18 mouse cellular contexts compared by ENCODE assay signal in genomic region chr19:10640589-10641378, GRCm38 (mm10). TPM values are rescaled to one million over a fixed set of nuclear protein-coding genes. Genes with fewer than 3 reads are reported as not detected.
DNase-seq lines count a peak whose midpoint lies in the region; ATAC-seq lines count a peak whose summit lies in the region.
"Had no signal": no experiment of that assay in that cellular context is flagged by ENCODE, and none has a peak within 500 bp of the region (broad histone marks: within the 10 kb centered on the region; RNA-seq: fewer than 3 reads in every experiment).

No protein-coding gene starts in this region.

- no peaks in the 10 kb centered on the region for H3K4me1 ChIP-seq in forebrain, embryonic 11.5 days (replicated peaks; ENCODE audit: control insufficient read depth, insufficient read depth, low read length)
- 0 out of 2 replicates have a peak, but pooled peaks cover 5% of the 10 kb centered on the region for H3K4me1 ChIP-seq in forebrain, embryonic 10.5 days
- H3K4me1 ChIP-seq in kidney, embryonic 16.5 days (ENCODE audit: insufficient read depth, low read length) = no peaks in the 10 kb centered on the region
- H3K4me1 ChIP-seq in embryonic facial prominence, embryonic 12.5 days = peaks cover 9% of the 10 kb centered on the region; the same call in 1 of the 2 replicates
- H3K4me1 ChIP-seq in limb, embryonic 15.5 days = peaks cover 8% of the 10 kb centered on the region; the same call in 1 of the 2 replicates

- no peak overlapping the region for H3K4me2 ChIP-seq in forebrain, embryonic 11.5 days (ENCODE audit: low read depth, low read length, severe bottlenecking)
- peak overlapping the region; percentile 34 for H3K4me2 ChIP-seq in kidney, embryonic 16.5 days (replicated peaks; ENCODE audit: low read depth, low read length)
- peak overlapping the region; percentile 30; the same call in 1 of the 2 replicates for H3K4me2 ChIP-seq in embryonic facial prominence, embryonic 12.5 days (replicated peaks)
- peak overlapping the region; percentile 31 for H3K4me2 ChIP-seq in limb, embryonic 15.5 days
- H3K4me2 ChIP-seq: heart, embryonic 11.5 days; midbrain, embryonic 11.5 days had no signal

- no peaks in the 10 kb centered on the region for H3K27me3 ChIP-seq in forebrain, embryonic 11.5 days (ENCODE audit: control insufficient read depth, insufficient read depth, low read length)
- H3K27me3 ChIP-seq in forebrain, embryonic 10.5 days (ENCODE audit: poor library complexity, severe bottlenecking) = peaks cover 8% of the 10 kb centered on the region
- H3K27me3 ChIP-seq in kidney, embryonic 16.5 days (ENCODE audit: insufficient read depth, low read length) = no peaks in the 10 kb centered on the region
- no peaks in the 10 kb centered on the region for H3K27me3 ChIP-seq in embryonic facial prominence, embryonic 12.5 days
- H3K27me3 ChIP-seq in limb, embryonic 15.5 days = no peaks in the 10 kb centered on the region

- no peak overlapping the region for H3K4me3 ChIP-seq in forebrain, embryonic 11.5 days (ENCODE audit: low read depth, low read length)
- H3K4me3 ChIP-seq in forebrain, embryonic 10.5 days = no peak overlapping the region
- no peak overlapping the region for H3K4me3 ChIP-seq in kidney, embryonic 16.5 days (ENCODE audit: low read length)
- no peak overlapping the region for H3K4me3 ChIP-seq in embryonic facial prominence, embryonic 12.5 days
- 0 out of 2 replicates have a peak overlapping the region, but pooled peaks have one; percentile 3 for H3K4me3 ChIP-seq in limb, embryonic 15.5 days
- H3K4me3 ChIP-seq: gastrocnemius, adult 2 months; layer of hippocampus, adult 2 months had no signal

- no peak overlapping the region for H3K27ac ChIP-seq in forebrain, embryonic 11.5 days (ENCODE audit: low read depth, low read length)
- no peak overlapping the region for H3K27ac ChIP-seq in forebrain, embryonic 10.5 days
- no peak overlapping the region for H3K27ac ChIP-seq in kidney, embryonic 16.5 days (ENCODE audit: low read length)
- H3K27ac ChIP-seq in embryonic facial prominence, embryonic 12.5 days = no peak overlapping the region
- H3K27ac ChIP-seq in limb, embryonic 15.5 days = peak overlapping the region; percentile 79
- H3K27ac ChIP-seq: gastrocnemius, adult 2 months; hindbrain, postnatal 0 days; layer of hippocampus, adult 2 months had no signal

- no peaks in the 10 kb centered on the region for H3K9me3 ChIP-seq in forebrain, embryonic 11.5 days (ENCODE audit: control insufficient read depth, low read length)
- H3K9me3 ChIP-seq in forebrain, embryonic 10.5 days = no peaks in the 10 kb centered on the region
- no peaks in the 10 kb centered on the region for H3K9me3 ChIP-seq in kidney, embryonic 16.5 days (ENCODE audit: low read length)
- H3K9me3 ChIP-seq in embryonic facial prominence, embryonic 12.5 days = no peaks in the 10 kb centered on the region
- H3K9me3 ChIP-seq in limb, embryonic 15.5 days = no peaks in the 10 kb centered on the region

- H3K9ac ChIP-seq in forebrain, embryonic 11.5 days (ENCODE audit: low read length) = no peak overlapping the region
- no peak overlapping the region for H3K9ac ChIP-seq in kidney, embryonic 16.5 days (replicated peaks; ENCODE audit: low read length)
- no peak overlapping the region for H3K9ac ChIP-seq in embryonic facial prominence, embryonic 12.5 days
- H3K9ac ChIP-seq in limb, embryonic 15.5 days = 0 out of 2 replicates have a peak overlapping the region, but pooled peaks have one; percentile 26

- peak; percentile 45 for DNase-seq in forebrain, embryonic 11.5 days (ENCODE audit: low spot score)
- no peak for DNase-seq in forebrain, embryonic 10.5 days (ENCODE audit: extremely low spot score, low spot score)
- DNase-seq in kidney, postnatal 10 days = no peak
- no peak for DNase-seq in urinary bladder, postnatal 4 days (ENCODE audit: low spot score in 2 of 2)
- no peak for DNase-seq in adrenal gland, postnatal 36 days
- DNase-seq: cerebellum, adult 11 months; gastrocnemius, adult 2 months; thymus, postnatal 14 days had no signal

- no peak for ATAC-seq in forebrain, embryonic 11.5 days (replicated peaks; ENCODE audit: low FRiP score)
- peak; percentile 43; the same call in 1 of the 2 replicates for ATAC-seq in kidney, embryonic 16.5 days (ENCODE audit: low FRiP score, low TSS enrichment)
- ATAC-seq in embryonic facial prominence, embryonic 12.5 days (ENCODE audit: insufficient number of reproducible peaks, insufficient read depth, low FRiP score, low TSS enrichment) = peak; percentile 53; the same call in 1 of the 2 replicates
- peak; percentile 73 for ATAC-seq in limb, embryonic 15.5 days (ENCODE audit: insufficient number of reproducible peaks, low FRiP score, low TSS enrichment, low read depth)
- ATAC-seq: hindbrain, postnatal 0 days had no signal

- WGBS in forebrain, embryonic 11.5 days = 51% methylated on average over 13 of the region's 13 CpGs
- 56% methylated on average over 13 of the region's 13 CpGs for WGBS in forebrain, embryonic 10.5 days
- 39% methylated on average over 13 of the region's 13 CpGs for WGBS in kidney, embryonic 16.5 days
- 38% methylated on average over 13 of the region's 13 CpGs for WGBS in embryonic facial prominence, embryonic 12.5 days
- 38% methylated on average over 13 of the region's 13 CpGs for WGBS in limb, embryonic 15.5 days

- H3K36me3 ChIP-seq in forebrain, embryonic 11.5 days (ENCODE audit: control insufficient read depth, insufficient read depth, low read length) = no peaks in the 10 kb centered on the region
- no peaks in the 10 kb centered on the region for H3K36me3 ChIP-seq in forebrain, embryonic 10.5 days (replicated peaks)
- H3K36me3 ChIP-seq in kidney, embryonic 16.5 days (ENCODE audit: insufficient read depth, low read length) = no peaks in the 10 kb centered on the region
- no peaks in the 10 kb centered on the region for H3K36me3 ChIP-seq in embryonic facial prominence, embryonic 12.5 days
- no peaks in the 10 kb centered on the region for H3K36me3 ChIP-seq in limb, embryonic 15.5 days

RNA-seq across cellular contexts. Expression of gene Vwce, which starts 6.8 kb away (rescaled TPM):
- polyA plus RNA-seq in forebrain, embryonic 11.5 days (2014; fragmentation: Nextera tagmentation; extraction: Ambion mirVana) = 0.47 and 0.49 TPM in 2 replicates
- polyA plus RNA-seq in forebrain, embryonic 10.5 days (2016; fragmentation: Nextera tagmentation; extraction: Ambion mirVana) = 0.38 and 0.85 TPM in 2 replicates
- polyA plus RNA-seq in kidney, embryonic 16.5 days (2015; fragmentation: Nextera tagmentation; extraction: Ambion mirVana) = 2.9 and 3.9 TPM in 2 replicates
- polyA plus RNA-seq in embryonic facial prominence, embryonic 12.5 days (2016; fragmentation: Nextera tagmentation; extraction: Ambion mirVana) = 2.1 and 2.6 TPM in 2 replicates
- 2.8 and 3.1 TPM in 2 replicates for polyA plus RNA-seq in limb, embryonic 15.5 days (2015; fragmentation: Nextera tagmentation; extraction: Ambion mirVana)
- under 1 TPM; 0.26 to 0.60 TPM for total RNA-seq in adrenal gland, postnatal 36 days (2021)
- total RNA-seq: common myeloid progenitor, adult 5-6 weeks; gastrocnemius, adult 2 months had no signal

RNA-seq across cellular contexts. Expression of gene Tkfc, which starts 35.3 kb away (rescaled TPM):
- polyA plus RNA-seq in forebrain, embryonic 11.5 days (2014; fragmentation: Nextera tagmentation; extraction: Ambion mirVana) = 26.1 and 29.7 TPM in 2 replicates
- 21.1 and 24.5 TPM in 2 replicates for polyA plus RNA-seq in forebrain, embryonic 10.5 days (2016; fragmentation: Nextera tagmentation; extraction: Ambion mirVana)
- 54.9 and 56.2 TPM in 2 replicates for polyA plus RNA-seq in kidney, embryonic 16.5 days (2015; fragmentation: Nextera tagmentation; extraction: Ambion mirVana)
- polyA plus RNA-seq in embryonic facial prominence, embryonic 12.5 days (2016; fragmentation: Nextera tagmentation; extraction: Ambion mirVana) = 19.3 and 19.6 TPM in 2 replicates
- 12.0 and 13.2 TPM in 2 replicates for polyA plus RNA-seq in limb, embryonic 15.5 days (2015; fragmentation: Nextera tagmentation; extraction: Ambion mirVana)
- 10 to 100 TPM; 18.0 to 20.7 TPM for total RNA-seq in adrenal gland, postnatal 36 days (2021)

RNA-seq across cellular contexts. Expression of gene Ddb1, which starts 35.7 kb away (rescaled TPM):
- polyA plus RNA-seq in forebrain, embryonic 11.5 days (2014; fragmentation: Nextera tagmentation; extraction: Ambion mirVana) = 392 and 442 TPM in 2 replicates
- 465 and 471 TPM in 2 replicates for polyA plus RNA-seq in forebrain, embryonic 10.5 days (2016; fragmentation: Nextera tagmentation; extraction: Ambion mirVana)
- polyA plus RNA-seq in kidney, embryonic 16.5 days (2015; fragmentation: Nextera tagmentation; extraction: Ambion mirVana) = 425 and 430 TPM in 2 replicates
- polyA plus RNA-seq in embryonic facial prominence, embryonic 12.5 days (2016; fragmentation: Nextera tagmentation; extraction: Ambion mirVana) = 433 and 434 TPM in 2 replicates
- polyA plus RNA-seq in limb, embryonic 15.5 days (2015; fragmentation: Nextera tagmentation; extraction: Ambion mirVana) = 350 and 363 TPM in 2 replicates
- total RNA-seq in adrenal gland, postnatal 36 days (2021) = 100 to 1,000 TPM; 272 to 288 TPM

RNA-seq across cellular contexts. Expression of gene Pga5, which starts 37.1 kb away (rescaled TPM):
- not detected in 2 replicates for polyA plus RNA-seq in forebrain, embryonic 11.5 days (2014; fragmentation: Nextera tagmentation; extraction: Ambion mirVana)
- polyA plus RNA-seq in forebrain, embryonic 10.5 days (2016; fragmentation: Nextera tagmentation; extraction: Ambion mirVana) = not detected in 2 replicates
- not detected in 2 replicates for polyA plus RNA-seq in kidney, embryonic 16.5 days (2015; fragmentation: Nextera tagmentation; extraction: Ambion mirVana)
- not detected in 2 replicates for polyA plus RNA-seq in embryonic facial prominence, embryonic 12.5 days (2016; fragmentation: Nextera tagmentation; extraction: Ambion mirVana)
- not detected in 2 replicates for polyA plus RNA-seq in limb, embryonic 15.5 days (2015; fragmentation: Nextera tagmentation; extraction: Ambion mirVana)
- total RNA-seq in adrenal gland, postnatal 36 days (2021) = not detected
- total RNA-seq: common myeloid progenitor, adult 5-6 weeks; gastrocnemius, adult 2 months; hindbrain, postnatal 0 days; layer of hippocampus, adult 2 months; left cerebral cortex, adult 8-10 months had no signal
- polyA plus RNA-seq: heart, embryonic 11.5 days; hindbrain, postnatal 0 days; lung, embryonic 16.5 days; midbrain, embryonic 11.5 days had no signal

RNA-seq across cellular contexts. Expression of gene Vps37c, which starts 47.8 kb away (rescaled TPM):
- polyA plus RNA-seq in forebrain, embryonic 11.5 days (2014; fragmentation: Nextera tagmentation; extraction: Ambion mirVana) = 32.1 and 33.4 TPM in 2 replicates
- polyA plus RNA-seq in forebrain, embryonic 10.5 days (2016; fragmentation: Nextera tagmentation; extraction: Ambion mirVana) = 33.5 and 36.1 TPM in 2 replicates
- 36.2 and 37.6 TPM in 2 replicates for polyA plus RNA-seq in kidney, embryonic 16.5 days (2015; fragmentation: Nextera tagmentation; extraction: Ambion mirVana)
- polyA plus RNA-seq in embryonic facial prominence, embryonic 12.5 days (2016; fragmentation: Nextera tagmentation; extraction: Ambion mirVana) = 34.9 and 35.0 TPM in 2 replicates
- 46.0 and 48.6 TPM in 2 replicates for polyA plus RNA-seq in limb, embryonic 15.5 days (2015; fragmentation: Nextera tagmentation; extraction: Ambion mirVana)
- 10 to 100 TPM; 21.1 to 30.5 TPM for total RNA-seq in adrenal gland, postnatal 36 days (2021)
